Mouse (Mus musculus): Measurements from ENCODE around the gene Btbd19. TPM values are rescaled to one million over a fixed set of nuclear protein-coding genes. Genes with fewer than 3 reads are reported as not detected.

The Btbd19 gene
- polyA plus RNA-seq, 1 experiment from 2014 or later: 8.3 TPM

DNA sequence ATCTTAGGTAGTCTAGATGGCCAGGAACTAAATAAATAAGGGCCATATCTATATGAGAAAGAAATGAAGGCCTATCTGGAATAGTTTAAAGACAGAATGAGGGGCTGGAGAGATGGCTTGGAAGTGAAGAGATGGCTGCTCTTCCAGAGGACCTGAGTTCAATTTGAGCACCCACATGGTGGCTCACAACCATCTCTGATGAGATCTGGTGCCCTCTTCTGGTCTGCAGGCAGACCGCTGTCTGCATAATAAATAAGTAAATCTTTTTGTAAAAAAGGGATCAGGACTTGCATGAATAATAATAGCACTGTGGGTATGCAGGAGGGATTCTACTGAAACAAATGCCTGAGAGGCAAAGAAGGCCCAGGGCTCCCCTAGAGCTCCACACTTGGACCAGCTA is 12.3 kb downstream of the Btbd19 start:
- H3K36me3 ChIP-seq (ENCODE audit: control insufficient read depth, insufficient read depth, low read length): no peaks in the 10 kb centered on the region; the same call in 1 of the 2 replicates
- no peak for ATAC-seq (replicated peaks; ENCODE audit: low FRiP score)
- H3K9me3 ChIP-seq (ENCODE audit: control insufficient read depth, low read length): no peaks in the 10 kb centered on the region
- no peak overlapping the region for H3K27ac ChIP-seq (ENCODE audit: low read depth, low read length)
- DNase-seq (ENCODE audit: low spot score): no peak
- WGBS: 81% methylated on average over 1 of the region's 1 CpGs
- no peak overlapping the region for H3K9ac ChIP-seq (ENCODE audit: low read depth, low read length)
- no peak overlapping the region for H3K4me2 ChIP-seq
- no peaks in the 10 kb centered on the region for H3K4me1 ChIP-seq (replicated peaks; ENCODE audit: control insufficient read depth, insufficient read depth, low read length)
- H3K4me3 ChIP-seq (ENCODE audit: low read depth, low read length): no peak overlapping the region
- no peaks in the 10 kb centered on the region for H3K27me3 ChIP-seq (replicated peaks; ENCODE audit: control insufficient read depth, insufficient read depth, low read length)

DNA sequence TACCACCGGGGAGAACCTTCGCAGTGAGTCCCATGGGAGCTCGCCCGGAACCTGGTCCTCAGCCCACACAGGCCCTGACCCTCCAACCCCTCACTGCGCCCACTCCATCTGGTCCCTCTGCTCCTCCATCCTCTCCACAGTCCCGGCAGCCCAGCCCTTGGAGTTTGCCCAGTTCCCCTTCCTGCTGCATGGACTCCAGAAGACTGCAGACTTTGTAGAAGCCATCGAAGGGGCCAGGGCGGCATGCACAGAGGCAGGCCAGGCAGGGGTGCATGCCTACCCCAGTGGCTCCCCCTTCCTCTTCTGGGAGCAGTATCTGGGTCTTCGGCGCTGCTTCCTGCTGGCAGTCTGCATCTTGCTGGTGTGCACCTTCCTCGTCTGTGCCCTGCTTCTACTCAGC is 14.5 kb downstream of the Btbd19 start:
- Histone ChIP-seq H3K27me3 (replicated peaks; ENCODE audit: control insufficient read depth, insufficient read depth, low read length) (no peaks in the 10 kb centered on the region), H3K36me3 (ENCODE audit: control insufficient read depth, insufficient read depth, low read length) (no peaks in the 10 kb centered on the region; the same call in 1 of the 2 replicates), H3K9me3 (ENCODE audit: control insufficient read depth, low read length) (no peaks in the 10 kb centered on the region), H3K9ac (ENCODE audit: low read depth, low read length) (no peak overlapping the region), H3K4me2 (no peak overlapping the region), H3K4me3 (ENCODE audit: low read depth, low read length) (no peak overlapping the region), H3K27ac (ENCODE audit: low read depth, low read length) (no peak overlapping the region), H3K4me1 (replicated peaks; ENCODE audit: control insufficient read depth, insufficient read depth, low read length) (no peaks in the 10 kb centered on the region)
- DNase-seq (ENCODE audit: low spot score) (no peak), ATAC-seq (replicated peaks; ENCODE audit: low FRiP score) (no peak)
- 82% methylated on average over 11 of the region's 11 CpGs for WGBS

DNA sequence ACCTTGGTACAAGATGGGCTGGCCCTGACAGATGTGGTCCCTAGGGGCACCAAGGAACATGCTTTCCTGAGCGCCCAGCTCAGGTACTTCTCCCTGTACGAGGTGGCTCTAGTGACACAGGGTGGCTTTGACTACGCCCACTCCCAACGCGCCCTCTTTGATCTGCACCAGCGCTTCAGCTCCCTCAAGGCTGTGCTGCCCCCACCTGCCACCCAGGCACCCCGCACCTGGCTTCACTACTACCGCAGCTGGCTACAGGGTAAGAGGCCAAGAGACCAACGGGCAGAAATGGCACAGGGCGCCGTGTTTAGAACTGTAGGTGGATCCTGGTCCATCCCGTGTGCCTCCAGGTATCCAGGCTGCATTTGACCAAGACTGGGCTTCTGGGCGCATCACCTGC is 15.3 kb downstream of the Btbd19 start:
- WGBS: 88% methylated on average over 13 of the region's 13 CpGs
- Histone ChIP-seq H3K4me3 (ENCODE audit: low read depth, low read length) (no peak overlapping the region), H3K27me3 (replicated peaks; ENCODE audit: control insufficient read depth, insufficient read depth, low read length) (no peaks in the 10 kb centered on the region), H3K9ac (ENCODE audit: low read depth, low read length) (no peak overlapping the region), H3K27ac (ENCODE audit: low read depth, low read length) (no peak overlapping the region), H3K4me2 (no peak overlapping the region), H3K36me3 (ENCODE audit: control insufficient read depth, insufficient read depth, low read length) (no peaks in the 10 kb centered on the region; the same call in 1 of the 2 replicates), H3K4me1 (replicated peaks; ENCODE audit: control insufficient read depth, insufficient read depth, low read length) (no peaks in the 10 kb centered on the region), H3K9me3 (ENCODE audit: control insufficient read depth, low read length) (no peaks in the 10 kb centered on the region)
- DNase-seq (ENCODE audit: low spot score) (no peak), ATAC-seq (replicated peaks; ENCODE audit: low FRiP score) (no peak)

DNA sequence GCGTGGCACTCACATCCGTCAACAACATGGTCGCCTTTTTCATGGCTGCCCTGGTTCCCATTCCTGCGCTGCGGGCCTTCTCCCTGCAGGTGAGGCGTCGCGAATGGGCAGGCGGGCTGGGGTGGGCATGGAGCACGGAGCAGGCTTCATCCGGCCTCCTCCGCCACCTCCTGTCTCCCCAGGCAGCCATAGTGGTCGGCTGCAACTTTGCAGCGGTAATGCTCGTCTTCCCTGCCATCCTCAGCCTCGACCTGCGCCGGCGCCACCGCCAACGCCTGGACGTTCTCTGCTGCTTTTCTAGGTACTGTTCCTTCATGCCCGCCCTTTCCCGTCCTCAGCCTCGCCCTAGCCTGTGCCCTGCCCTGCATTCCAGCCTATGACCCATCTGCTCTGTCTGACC is 16.2 kb downstream of the Btbd19 start:
- Histone ChIP-seq H3K4me2 (no peak overlapping the region), H3K4me3 (ENCODE audit: low read depth, low read length) (no peak overlapping the region), H3K36me3 (ENCODE audit: control insufficient read depth, insufficient read depth, low read length) (no peaks in the 10 kb centered on the region; the same call in 1 of the 2 replicates), H3K27me3 (replicated peaks; ENCODE audit: control insufficient read depth, insufficient read depth, low read length) (no peaks in the 10 kb centered on the region), H3K4me1 (replicated peaks; ENCODE audit: control insufficient read depth, insufficient read depth, low read length) (no peaks in the 10 kb centered on the region), H3K9ac (ENCODE audit: low read depth, low read length) (no peak overlapping the region), H3K27ac (ENCODE audit: low read depth, low read length) (no peak overlapping the region), H3K9me3 (ENCODE audit: control insufficient read depth, low read length) (no peaks in the 10 kb centered on the region)
- 90% methylated on average over 25 of the region's 25 CpGs for WGBS
- DNase-seq (ENCODE audit: low spot score): no peak
- ATAC-seq (replicated peaks; ENCODE audit: low FRiP score): no peak

DNA sequence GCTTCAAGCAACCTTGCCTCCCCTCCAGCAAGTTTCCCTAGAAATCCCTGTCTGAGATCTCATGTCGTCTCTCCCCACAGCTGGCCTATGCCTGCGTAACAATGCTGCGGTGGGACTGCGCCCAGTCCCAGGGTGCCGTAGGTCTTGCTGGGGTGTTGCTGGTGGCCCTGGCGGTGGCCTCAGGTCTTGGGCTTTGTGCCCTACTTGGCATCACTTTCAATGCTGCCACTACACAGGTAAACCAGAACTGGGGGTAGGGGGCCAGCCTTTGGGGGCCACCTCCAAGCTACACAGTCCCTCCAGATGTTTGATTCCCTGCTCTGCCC is 17.0 kb downstream of the Btbd19 start:
- Histone ChIP-seq H3K9ac (ENCODE audit: low read depth, low read length) (no peak overlapping the region), H3K36me3 (ENCODE audit: control insufficient read depth, insufficient read depth, low read length) (no peaks in the 10 kb centered on the region; the same call in 1 of the 2 replicates), H3K4me1 (replicated peaks; ENCODE audit: control insufficient read depth, insufficient read depth, low read length) (no peaks in the 10 kb centered on the region), H3K4me3 (ENCODE audit: low read depth, low read length) (no peak overlapping the region), H3K27me3 (replicated peaks; ENCODE audit: control insufficient read depth, insufficient read depth, low read length) (no peaks in the 10 kb centered on the region), H3K4me2 (no peak overlapping the region), H3K9me3 (ENCODE audit: control insufficient read depth, low read length) (no peaks in the 10 kb centered on the region), H3K27ac (ENCODE audit: low read depth, low read length) (no peak overlapping the region)
- DNase-seq (ENCODE audit: low spot score) (no peak), ATAC-seq (replicated peaks; ENCODE audit: low FRiP score) (no peak)
- WGBS: 90% methylated on average over 6 of the region's 6 CpGs

DNA sequence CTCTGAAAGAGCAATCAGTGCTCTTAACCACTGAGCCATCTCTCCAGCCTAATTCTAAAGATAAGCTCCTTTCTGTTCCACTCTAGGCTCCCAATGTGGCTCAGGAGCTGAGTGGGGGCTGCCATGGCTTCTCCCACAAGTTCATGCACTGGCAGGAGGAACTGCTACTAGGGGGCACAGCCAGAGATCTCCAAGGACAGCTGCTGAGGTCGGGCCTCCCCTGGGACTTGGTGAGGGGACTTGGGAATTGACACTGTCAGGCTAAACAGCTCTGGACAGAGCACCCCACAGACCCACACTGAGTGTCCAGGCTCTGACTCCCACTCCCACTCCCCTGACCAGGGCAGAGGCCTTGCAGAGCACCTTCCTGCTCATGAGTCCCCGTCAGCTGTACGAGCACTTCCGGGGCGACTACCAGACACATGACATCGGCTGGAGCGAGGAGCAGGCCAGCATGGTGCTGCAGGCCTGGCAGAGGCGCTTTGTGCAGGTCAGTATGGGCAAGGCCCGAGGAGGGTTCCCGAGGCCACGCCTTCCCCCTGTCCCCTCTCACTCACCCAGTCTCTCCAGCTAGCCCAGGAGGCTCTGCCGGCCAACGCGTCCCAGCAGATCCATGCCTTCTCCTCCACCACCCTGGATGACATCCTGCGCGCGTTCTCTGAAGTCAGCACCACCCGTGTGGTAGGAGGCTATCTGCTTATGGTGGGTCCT is 17.6 kb downstream of the Btbd19 start:
- H3K4me3 ChIP-seq (ENCODE audit: low read depth, low read length): no peak overlapping the region
- H3K36me3 ChIP-seq (ENCODE audit: control insufficient read depth, insufficient read depth, low read length): no peaks in the 10 kb centered on the region; the same call in 1 of the 2 replicates
- no peak overlapping the region for H3K9ac ChIP-seq (ENCODE audit: low read depth, low read length)
- H3K4me1 ChIP-seq (replicated peaks; ENCODE audit: control insufficient read depth, insufficient read depth, low read length): no peaks in the 10 kb centered on the region
- DNase-seq (ENCODE audit: low spot score): no peak
- H3K9me3 ChIP-seq (ENCODE audit: control insufficient read depth, low read length): no peaks in the 10 kb centered on the region
- H3K27ac ChIP-seq (ENCODE audit: low read depth, low read length): no peak overlapping the region
- ATAC-seq (replicated peaks; ENCODE audit: low FRiP score): no peak
- WGBS: 86% methylated on average over 18 of the region's 18 CpGs
- no peaks in the 10 kb centered on the region for H3K27me3 ChIP-seq (replicated peaks; ENCODE audit: control insufficient read depth, insufficient read depth, low read length)
- no peak overlapping the region for H3K4me2 ChIP-seq

DNA sequence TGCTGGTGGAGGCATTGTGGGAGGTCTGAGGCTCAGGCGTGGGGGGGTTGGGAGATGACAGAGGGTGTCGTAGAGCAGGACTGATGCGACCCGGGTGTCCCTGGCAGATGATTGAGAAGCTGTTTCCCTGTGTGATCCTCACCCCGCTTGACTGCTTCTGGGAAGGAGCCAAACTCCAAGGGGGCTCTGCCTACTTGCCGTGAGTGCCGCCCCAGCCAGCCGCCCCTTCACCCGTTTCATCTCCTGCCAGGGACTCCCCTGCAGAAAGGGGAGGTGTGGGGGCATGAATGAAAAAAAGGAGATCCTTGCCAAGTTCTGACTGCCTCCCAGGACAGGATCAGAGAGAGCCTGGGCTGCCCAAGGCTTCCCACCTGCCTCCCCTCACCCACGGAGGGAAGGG is 20.4 kb downstream of the Btbd19 start:
- no peaks in the 10 kb centered on the region; the same call in 1 of the 2 replicates for H3K36me3 ChIP-seq (ENCODE audit: control insufficient read depth, insufficient read depth, low read length)
- WGBS: 79% methylated on average over 10 of the region's 10 CpGs
- H3K9me3 ChIP-seq (ENCODE audit: control insufficient read depth, low read length): no peaks in the 10 kb centered on the region
- H3K27ac ChIP-seq (ENCODE audit: low read depth, low read length): no peak overlapping the region
- H3K4me3 ChIP-seq (ENCODE audit: low read depth, low read length): no peak overlapping the region
- DNase-seq (ENCODE audit: low spot score): no peak
- H3K27me3 ChIP-seq (replicated peaks; ENCODE audit: control insufficient read depth, insufficient read depth, low read length): no peaks in the 10 kb centered on the region
- no peak overlapping the region for H3K9ac ChIP-seq (ENCODE audit: low read depth, low read length)
- no peak overlapping the region for H3K4me2 ChIP-seq
- H3K4me1 ChIP-seq (replicated peaks; ENCODE audit: control insufficient read depth, insufficient read depth, low read length): 0 out of 2 replicates have a peak, but pooled peaks cover 3% of the 10 kb centered on the region
- no peak for ATAC-seq (replicated peaks; ENCODE audit: low FRiP score)

DNA sequence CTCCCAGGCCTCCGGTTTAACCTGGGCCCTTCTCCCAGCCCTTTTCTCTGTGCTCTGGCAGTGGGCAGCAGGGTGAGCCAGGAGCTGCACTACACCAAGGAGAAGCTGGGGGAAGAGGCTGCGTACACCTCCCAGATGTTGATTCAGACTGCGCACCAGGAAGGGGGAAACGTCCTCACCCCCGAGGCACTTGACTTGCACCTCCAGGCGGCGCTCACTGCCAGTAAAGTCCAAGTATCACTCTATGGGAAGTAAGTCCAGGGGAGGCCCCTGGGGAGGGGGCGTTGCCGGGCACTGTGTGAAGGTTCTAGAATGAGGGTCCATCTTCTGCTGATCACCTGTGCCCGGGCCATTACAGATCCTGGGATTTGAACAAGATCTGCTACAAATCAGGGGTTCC is 20.9 kb downstream of the Btbd19 start:
- no peaks in the 10 kb centered on the region for H3K36me3 ChIP-seq (ENCODE audit: control insufficient read depth, insufficient read depth, low read length)

DNA sequence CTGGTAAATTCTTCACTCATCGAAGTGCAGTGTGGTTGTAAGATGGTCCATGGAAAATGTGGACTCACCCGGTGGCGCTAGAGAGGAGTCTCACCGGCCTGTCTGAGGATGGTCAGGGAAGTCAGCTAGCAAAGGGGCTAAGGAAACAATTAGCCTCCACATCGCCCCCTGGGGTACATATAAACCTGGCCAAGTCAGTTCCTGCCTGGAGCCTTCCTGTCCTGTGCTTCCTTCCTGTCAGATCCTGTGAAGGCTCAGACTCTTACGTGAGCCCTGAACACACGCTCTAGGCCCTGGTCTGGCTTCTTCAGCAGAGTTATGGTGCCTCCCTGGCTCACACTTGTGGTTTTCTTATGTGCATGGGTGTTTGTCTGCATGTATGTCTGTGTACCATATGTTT is 24.3 kb downstream of the Btbd19 start:
- Histone ChIP-seq H3K4me1 (replicated peaks; ENCODE audit: control insufficient read depth, insufficient read depth, low read length) (peaks cover 3% of the 10 kb centered on the region; the same call in 1 of the 2 replicates), H3K36me3 (ENCODE audit: control insufficient read depth, insufficient read depth, low read length) (no peaks in the 10 kb centered on the region), H3K27ac (ENCODE audit: low read depth, low read length) (no peak overlapping the region), H3K4me3 (ENCODE audit: low read depth, low read length) (no peak overlapping the region), H3K27me3 (replicated peaks; ENCODE audit: control insufficient read depth, insufficient read depth, low read length) (peaks cover 6% of the 10 kb centered on the region), H3K4me2 (no peak overlapping the region), H3K9ac (ENCODE audit: low read depth, low read length) (0 out of 2 replicates have a peak overlapping the region, but pooled peaks have one; percentile 11), H3K9me3 (ENCODE audit: control insufficient read depth, low read length) (no peaks in the 10 kb centered on the region)
- WGBS: 43% methylated on average over 7 of the region's 7 CpGs
- ATAC-seq (replicated peaks; ENCODE audit: low FRiP score) (no peak), DNase-seq (ENCODE audit: low spot score) (no peak)

More for the DNA sequence above, 20.9 kb downstream of the Btbd19 start:
- no peaks in the 10 kb centered on the region for H3K27me3 ChIP-seq (replicated peaks; ENCODE audit: control insufficient read depth, insufficient read depth, low read length)
- 79% methylated on average over 10 of the region's 10 CpGs for WGBS
- 0 out of 2 replicates have a peak, but pooled peaks cover 3% of the 10 kb centered on the region for H3K4me1 ChIP-seq (replicated peaks; ENCODE audit: control insufficient read depth, insufficient read depth, low read length)
- H3K27ac ChIP-seq (ENCODE audit: low read depth, low read length): no peak overlapping the region
- ATAC-seq (replicated peaks; ENCODE audit: low FRiP score) (no peak), DNase-seq (ENCODE audit: low spot score) (no peak)
- no peak overlapping the region for H3K9ac ChIP-seq (ENCODE audit: low read depth, low read length)
- no peak overlapping the region for H3K4me3 ChIP-seq (ENCODE audit: low read depth, low read length)
- H3K9me3 ChIP-seq (ENCODE audit: control insufficient read depth, low read length): no peaks in the 10 kb centered on the region
- H3K4me2 ChIP-seq: no peak overlapping the region
